Mouse (Mus musculus): Measurements from ENCODE around the gene Igf1. TPM values are rescaled to one million over a fixed set of nuclear protein-coding genes. Genes with fewer than 3 reads are reported as not detected.

Gene Igf1
- polyA plus RNA-seq, 2 experiments, result 72.4 to 93.6 TPM

DNA sequence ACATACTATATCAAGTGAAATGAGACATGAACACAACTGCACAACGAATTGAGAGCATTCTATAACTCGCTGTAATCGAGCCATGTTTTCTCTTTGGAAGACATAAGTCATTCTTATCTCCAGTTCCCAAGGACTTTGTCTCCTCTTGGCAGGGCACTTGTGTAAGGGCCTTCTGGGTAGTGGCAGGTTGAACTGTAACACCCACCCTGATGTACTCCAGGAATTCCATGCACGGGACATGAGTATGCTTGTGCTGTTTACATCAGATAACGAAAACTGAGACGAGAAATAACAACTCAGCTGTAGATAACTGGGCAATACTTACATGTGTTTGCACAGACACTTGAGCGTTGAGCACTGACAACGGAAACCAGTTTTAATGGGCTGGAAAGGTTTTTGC is 8.4 kb downstream of the Igf1 start:
- WGBS, result 38% methylated on average over 8 of the region's 8 CpGs
- H3K36me3 ChIP-seq (ENCODE audit: control insufficient read depth, insufficient read depth, low read length), result no peaks in the 10 kb centered on the region
- TF ChIP-seq POLR2A (IDR thresholded peaks at IDR 0.05; ENCODE audit: borderline replicate concordance, extremely low read depth, insufficient read depth, insufficient read length), result no peak

GRCm38 (mm10) chr10:87867217-87867616 is 9.2 kb downstream of the Igf1 start:
- Histone ChIP-seq H3K27me3 (ENCODE audit: control insufficient read depth, insufficient read depth, low read length) (peaks cover 10% of the 10 kb centered on the region; the same call in 1 of the 2 replicates), H3K27ac (replicated peaks; ENCODE audit: low read depth, low read length) (no peak overlapping the region), H3K4me3 (replicated peaks; ENCODE audit: low read length) (no peak overlapping the region), H3K9ac (ENCODE audit: low read depth, low read length, severe bottlenecking) (no peak overlapping the region), H3K36me3 (ENCODE audit: control insufficient read depth, insufficient read depth, low read length) (no peaks in the 10 kb centered on the region), H3K4me1 (ENCODE audit: control insufficient read depth, insufficient read depth, low read length) (peaks cover 47% of the 10 kb centered on the region), H3K9me3 (ENCODE audit: control insufficient read depth, low read length) (no peaks in the 10 kb centered on the region), H3K4me2 (replicated peaks; ENCODE audit: low read depth, low read length, severe bottlenecking) (no peak overlapping the region)
- DNase-seq (ENCODE audit: low spot score), result no peak
- TF ChIP-seq POLR2A (IDR thresholded peaks at IDR 0.05; ENCODE audit: borderline replicate concordance, extremely low read depth, insufficient read depth, insufficient read length), result no peak
- no peak for ATAC-seq (ENCODE audit: low FRiP score, low read depth)
- 9% methylated on average over 2 of the region's 2 CpGs for WGBS

More for the DNA sequence above, 8.4 kb downstream of the Igf1 start:
- H3K27ac ChIP-seq (replicated peaks; ENCODE audit: low read depth, low read length), result no peak overlapping the region
- H3K9ac ChIP-seq (ENCODE audit: low read depth, low read length, severe bottlenecking), result no peak overlapping the region
- no peaks in the 10 kb centered on the region for H3K9me3 ChIP-seq (ENCODE audit: control insufficient read depth, low read length)
- DNase-seq (ENCODE audit: low spot score) (no peak), ATAC-seq (ENCODE audit: low FRiP score, low read depth) (no peak)
- H3K4me2 ChIP-seq (replicated peaks; ENCODE audit: low read depth, low read length, severe bottlenecking), result no peak overlapping the region
- peaks cover 40% of the 10 kb centered on the region for H3K4me1 ChIP-seq (ENCODE audit: control insufficient read depth, insufficient read depth, low read length)
- no peak overlapping the region for H3K4me3 ChIP-seq (replicated peaks; ENCODE audit: low read length)
- peaks cover 10% of the 10 kb centered on the region; the same call in 1 of the 2 replicates for H3K27me3 ChIP-seq (ENCODE audit: control insufficient read depth, insufficient read depth, low read length)

DNA sequence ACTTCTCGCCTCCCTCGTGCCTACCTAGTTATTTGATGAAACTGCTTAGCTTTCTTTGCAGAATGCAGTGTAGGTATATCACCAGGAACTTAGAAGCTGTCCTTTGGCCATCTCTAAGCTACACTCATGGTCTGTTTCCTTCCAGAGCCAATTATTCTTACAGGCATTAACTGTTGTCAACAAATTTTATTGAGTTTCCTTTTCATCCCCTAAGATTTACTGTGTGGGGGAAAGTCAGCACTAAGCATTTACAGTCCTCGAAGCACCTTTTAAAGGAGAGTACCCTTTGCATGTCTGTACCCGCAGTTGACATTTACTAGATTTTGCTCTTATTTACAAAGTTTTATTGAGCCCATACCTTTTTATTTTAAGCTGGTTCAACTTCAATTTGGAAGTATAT is 9.6 kb downstream of the Igf1 start:
- peaks cover 10% of the 10 kb centered on the region; the same call in 1 of the 2 replicates for H3K27me3 ChIP-seq (ENCODE audit: control insufficient read depth, insufficient read depth, low read length)
- H3K36me3 ChIP-seq (ENCODE audit: control insufficient read depth, insufficient read depth, low read length), result no peaks in the 10 kb centered on the region
- no peak overlapping the region for H3K4me2 ChIP-seq (replicated peaks; ENCODE audit: low read depth, low read length, severe bottlenecking)
- no peak for TF ChIP-seq POLR2A (IDR thresholded peaks at IDR 0.05; ENCODE audit: borderline replicate concordance, extremely low read depth, insufficient read depth, insufficient read length)
- H3K27ac ChIP-seq (replicated peaks; ENCODE audit: low read depth, low read length), result no peak overlapping the region
- no peak overlapping the region for H3K4me3 ChIP-seq (replicated peaks; ENCODE audit: low read length)
- H3K4me1 ChIP-seq (ENCODE audit: control insufficient read depth, insufficient read depth, low read length), result peaks cover 48% of the 10 kb centered on the region
- no peaks in the 10 kb centered on the region for H3K9me3 ChIP-seq (ENCODE audit: control insufficient read depth, low read length)
- 18% methylated on average over 4 of the region's 4 CpGs for WGBS
- H3K9ac ChIP-seq (ENCODE audit: low read depth, low read length, severe bottlenecking), result no peak overlapping the region
- DNase-seq (ENCODE audit: low spot score) (no peak), ATAC-seq (ENCODE audit: low FRiP score, low read depth) (no peak)

DNA sequence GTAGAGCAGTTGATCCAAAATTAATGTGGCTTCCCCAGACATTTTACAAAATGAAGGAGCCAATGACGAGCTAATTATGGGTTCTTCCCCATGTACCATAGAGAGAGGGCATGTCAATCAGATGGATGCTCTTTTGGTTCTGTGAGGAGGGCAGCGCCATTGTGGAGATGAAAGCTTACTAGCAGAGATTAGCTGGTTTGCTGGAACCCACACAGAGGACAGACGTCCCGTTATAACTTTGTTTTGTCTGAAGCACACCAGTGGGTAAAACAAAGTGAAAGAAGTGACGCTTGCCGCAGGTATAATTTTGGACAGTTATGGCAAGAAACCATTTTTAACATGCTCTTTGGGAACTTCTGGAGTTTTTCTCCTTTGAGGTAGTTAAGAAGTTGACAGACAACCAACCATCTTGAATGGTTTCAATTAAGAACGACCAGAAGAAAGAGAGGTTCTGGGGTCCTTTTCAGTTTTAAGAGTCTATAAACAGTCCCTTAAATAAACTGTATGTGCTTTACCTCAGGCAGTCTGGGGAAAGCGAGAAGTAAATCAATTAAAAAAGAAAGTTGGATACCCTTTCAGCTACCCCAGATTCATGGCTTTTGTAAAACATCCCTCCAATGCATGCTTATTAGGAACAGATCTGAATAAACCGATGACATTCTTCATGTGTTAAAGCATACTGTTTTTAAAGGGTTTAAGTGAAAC is 10.4 kb downstream of the Igf1 start:
- no peak for TF ChIP-seq POLR2A (IDR thresholded peaks at IDR 0.05; ENCODE audit: borderline replicate concordance, extremely low read depth, insufficient read depth, insufficient read length)

DNA sequence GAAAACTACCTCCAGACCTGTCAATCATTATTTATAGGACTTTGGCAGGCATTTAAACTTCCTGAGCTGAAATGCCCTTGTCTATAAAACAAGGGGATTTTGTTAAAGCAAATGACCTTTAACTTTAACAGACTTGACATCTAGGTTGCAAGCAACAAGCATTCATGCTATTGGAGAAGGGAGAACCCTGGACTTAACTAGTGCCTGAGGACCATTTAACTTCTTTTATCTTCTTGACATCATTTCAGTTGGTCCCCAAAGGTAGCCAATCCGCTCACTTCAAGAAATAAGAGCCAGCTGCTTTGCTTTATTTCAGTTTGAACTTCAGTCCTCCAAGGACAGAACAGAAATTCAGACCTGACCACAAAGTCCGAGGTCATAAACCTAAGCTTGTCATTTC is 11.1 kb downstream of the Igf1 start:
- Histone ChIP-seq H3K4me1 (ENCODE audit: control insufficient read depth, insufficient read depth, low read length) (peaks cover 41% of the 10 kb centered on the region), H3K27ac (replicated peaks; ENCODE audit: low read depth, low read length) (no peak overlapping the region), H3K4me2 (replicated peaks; ENCODE audit: low read depth, low read length, severe bottlenecking) (no peak overlapping the region; the same call in 1 of the 2 replicates), H3K4me3 (replicated peaks; ENCODE audit: low read length) (no peak overlapping the region), H3K9me3 (ENCODE audit: control insufficient read depth, low read length) (no peaks in the 10 kb centered on the region), H3K36me3 (ENCODE audit: control insufficient read depth, insufficient read depth, low read length) (no peaks in the 10 kb centered on the region), H3K27me3 (ENCODE audit: control insufficient read depth, insufficient read depth, low read length) (peaks cover 7% of the 10 kb centered on the region; the same call in 1 of the 2 replicates), H3K9ac (ENCODE audit: low read depth, low read length, severe bottlenecking) (no peak overlapping the region)
- ATAC-seq (ENCODE audit: low FRiP score, low read depth), result peak; percentile 42; the same call in 1 of the 2 replicates
- DNase-seq (ENCODE audit: low spot score), result peak; percentile 52
- WGBS, result 27% methylated on average over 2 of the region's 2 CpGs
- TF ChIP-seq POLR2A (IDR thresholded peaks at IDR 0.05; ENCODE audit: borderline replicate concordance, extremely low read depth, insufficient read depth, insufficient read length), result no peak

More for the DNA sequence above, 10.4 kb downstream of the Igf1 start:
- ATAC-seq (ENCODE audit: low FRiP score, low read depth), result peak; percentile 53; the same call in 1 of the 2 replicates
- Histone ChIP-seq H3K4me3 (replicated peaks; ENCODE audit: low read length) (no peak overlapping the region), H3K27ac (replicated peaks; ENCODE audit: low read depth, low read length) (no peak overlapping the region), H3K9ac (ENCODE audit: low read depth, low read length, severe bottlenecking) (no peak overlapping the region), H3K9me3 (ENCODE audit: control insufficient read depth, low read length) (no peaks in the 10 kb centered on the region), H3K36me3 (ENCODE audit: control insufficient read depth, insufficient read depth, low read length) (no peaks in the 10 kb centered on the region), H3K27me3 (ENCODE audit: control insufficient read depth, insufficient read depth, low read length) (peaks cover 7% of the 10 kb centered on the region; the same call in 1 of the 2 replicates), H3K4me2 (replicated peaks; ENCODE audit: low read depth, low read length, severe bottlenecking) (no peak overlapping the region; the same call in 1 of the 2 replicates), H3K4me1 (ENCODE audit: control insufficient read depth, insufficient read depth, low read length) (peaks cover 44% of the 10 kb centered on the region)
- DNase-seq (ENCODE audit: low spot score), result no peak
- 18% methylated on average over 9 of the region's 9 CpGs for WGBS
